Mouse (Mus musculus): Measurements from ENCODE around the gene Zfp524. TPM values are rescaled to one million over a fixed set of nuclear protein-coding genes. Genes with fewer than 3 reads are reported as not detected.

Zfp524 gene
- total and polyA plus RNA-seq, 3 experiments = 2.3 to 8.4 (median 4.4) TPM

- Histone ChIP-seq H3K4me3 (replicated peaks in 1 of 3; ENCODE audit: low read depth in 2 of 3, low read length in 2 of 3, poor library complexity in 1 of 3) (no peak overlapping the region), H3K4me2 (ENCODE audit: insufficient read depth, low read depth, poor library complexity, severe bottlenecking) (no peak overlapping the region), H3K4me1 (ENCODE audit: control insufficient read depth in 1 of 2, insufficient read depth in 2 of 2) (peaks cover 16 to 30% of the 10 kb centered on the region in 2 experiments), H3K36me3 (replicated peaks in 1 of 2; ENCODE audit: control insufficient read depth in 1 of 2, insufficient read depth in 1 of 2, low read length in 1 of 2) (peaks cover 0 to 2% of the 10 kb centered on the region in 2 experiments), H3K27me3 (replicated peaks) (no peaks in the 10 kb centered on the region), H3K27ac (ENCODE audit: insufficient read depth, low read depth) (no peak overlapping the region), H3K79me2 (replicated peaks; ENCODE audit: control insufficient read depth, extremely low read depth, insufficient read depth, poor library complexity, severe bottlenecking) (no peaks in the 10 kb centered on the region), H3K9me3 (replicated peaks; ENCODE audit: low read length) (no peaks in the 10 kb centered on the region), H3K9ac (ENCODE audit: insufficient read depth, low read depth) (no peak overlapping the region)
- TF ChIP-seq MYC (IDR thresholded peaks at IDR 0.05; ENCODE audit: low read depth, low read length) = no peak
- TF ChIP-seq E2F4 (IDR thresholded peaks at IDR 0.05; ENCODE audit: insufficient replicate concordance, low read depth, low read length) = 0 out of 2 replicates have a peak, but pooled peaks have one; percentile 59
- TF ChIP-seq POLR2AphosphoS2 (IDR thresholded peaks at IDR 0.05; ENCODE audit: low read depth, low read length) = no peak
- no peak for TF ChIP-seq MAFK (IDR thresholded peaks at IDR 0.05; ENCODE audit: insufficient replicate concordance, low read length)
- TF ChIP-seq IRF4 (IDR thresholded peaks at IDR 0.05; ENCODE audit: low read depth, low read length) = no peak
- TF ChIP-seq MEF2A (IDR thresholded peaks at IDR 0.05; ENCODE audit: borderline replicate concordance, low read depth, low read length) = no peak
- TF ChIP-seq RAD21 (IDR thresholded peaks at IDR 0.05; ENCODE audit: low read depth, low read length) = peak; percentile 81
- no peak for TF ChIP-seq ZMIZ1 (IDR thresholded peaks at IDR 0.05; ENCODE audit: low read depth, low read length)
- no peak for TF ChIP-seq TBP (conservative IDR thresholded peaks at IDR 0.05; ENCODE audit: low read depth, low read length)
- peak; percentile 15 to 88; a peak in 2 of 4 replicates for TF ChIP-seq CTCF (conservative IDR thresholded peaks at IDR 0.05 in 1 of 2, IDR thresholded peaks at IDR 0.05 in 1 of 2; ENCODE audit: low read depth in 2 of 2, low read length in 2 of 2)
- no peak for TF ChIP-seq RCOR1 (conservative IDR thresholded peaks at IDR 0.05; ENCODE audit: low read depth, low read length)
- TF ChIP-seq TCF12 (IDR thresholded peaks at IDR 0.05; ENCODE audit: low read depth, low read length) = no peak
- no peak for TF ChIP-seq ZKSCAN1 (IDR thresholded peaks at IDR 0.05; ENCODE audit: borderline replicate concordance, low read depth, low read length)
- TF ChIP-seq ZC3H11A (IDR thresholded peaks at IDR 0.05; ENCODE audit: low read depth, low read length) = no peak
- TF ChIP-seq SMC3 (IDR thresholded peaks at IDR 0.05; ENCODE audit: low read depth, low read length) = peak; percentile 69
- TF ChIP-seq CHD2 (IDR thresholded peaks at IDR 0.05; ENCODE audit: low read length) = no peak
- TF ChIP-seq MXI1 (IDR thresholded peaks at IDR 0.05; ENCODE audit: low read depth, low read length) = no peak
- no peak for TF ChIP-seq BHLHE40 (IDR thresholded peaks at IDR 0.05; ENCODE audit: low read depth, low read length)
- no peak for TF ChIP-seq USF1 (IDR thresholded peaks at IDR 0.05; ENCODE audit: low read depth, low read length)
- no peak for TF ChIP-seq POLR2A (IDR thresholded peaks at IDR 0.05; ENCODE audit: low read depth, low read length)
- no peak for TF ChIP-seq CHD1 (IDR thresholded peaks at IDR 0.05; ENCODE audit: low read depth, low read length)
- no peak for TF ChIP-seq PAX5 (IDR thresholded peaks at IDR 0.05; ENCODE audit: low read length)
- no peak for TF ChIP-seq EP300 (IDR thresholded peaks at IDR 0.05; ENCODE audit: low read length)
- TF ChIP-seq NRF1 (IDR thresholded peaks at IDR 0.05; ENCODE audit: low read depth, low read length) = no peak
- TF ChIP-seq JUND (conservative IDR thresholded peaks at IDR 0.05; ENCODE audit: low read depth, low read length) = no peak
- TF ChIP-seq GABPA (IDR thresholded peaks at IDR 0.05; ENCODE audit: insufficient replicate concordance, low read depth, low read length) = no peak
- no peak for TF ChIP-seq KAT2A (IDR thresholded peaks at IDR 0.05; ENCODE audit: insufficient replicate concordance, low read length)
- no peak for TF ChIP-seq JUN (IDR thresholded peaks at IDR 0.05; ENCODE audit: insufficient read depth, low read depth, low read length)
- no peak for TF ChIP-seq ETS1 (conservative IDR thresholded peaks at IDR 0.05; ENCODE audit: low read depth, low read length)
- TF ChIP-seq USF2 (conservative IDR thresholded peaks at IDR 0.05; ENCODE audit: low read depth, low read length) = no peak
- TF ChIP-seq ZNF384 (IDR thresholded peaks at IDR 0.05; ENCODE audit: low read depth, low read length) = no peak
- no peak for TF ChIP-seq NELFE (IDR thresholded peaks at IDR 0.05; ENCODE audit: low read depth, low read length)
- no peak for TF ChIP-seq MAZ (IDR thresholded peaks at IDR 0.05; ENCODE audit: low read depth, low read length)
- in situ Hi-C loops (cut with MboI; ENCODE audit: low pct_ligation_motif_present, low pct_unique_long_range_greater_than_20kb, low sequenced_read_pairs) (no loop called here), dilution Hi-C loops (cut with MboI; ENCODE audit: extremely low pct_ligation_motif_present, extremely low pct_unique_long_range_greater_than_20kb, low sequenced_read_pairs) (no loop called here)
- peak; percentile 48 for DNase-seq (ENCODE audit: extremely low read depth)
Observed at GRCm38 (mm10) chr7:5047313-5047712, 33.1 kb downstream of the Zfp524 start.
